Mouse (Mus musculus) C2C12 (cell line): Measurements from ENCODE around the gene Megf6.

Source experiments
- CEBPB ChIP-seq: IDR thresholded peaks from one replicate; pipeline ENCODE4 v1.6.1; 2011; ENCODE audit warnings: low read depth, mild to moderate bottlenecking, control low read depth, moderate library complexity
- CTCF ChIP-seq: IDR thresholded peaks from one replicate; pipeline ENCODE4 v1.5.1; 2011; ENCODE audit not compliant: control insufficient read depth, insufficient read depth, insufficient read length
- FOSL1 ChIP-seq: IDR thresholded peaks from one replicate; pipeline ENCODE4 v1.8.0; 2011; ENCODE audit warnings: mild to moderate bottlenecking, low read length; ENCODE audit not compliant: poor library complexity, insufficient read depth, severe bottlenecking
- MAX ChIP-seq: IDR thresholded peaks from one replicate; pipeline ENCODE4 v1.6.1; 2011; ENCODE audit warnings: mild to moderate bottlenecking, control low read depth
- MYOD1 ChIP-seq: IDR thresholded peaks from one replicate; pipeline ENCODE4 v1.6.1; 2011; ENCODE audit warnings: low read depth; ENCODE audit not compliant: control insufficient read depth, insufficient read length
- MYOG ChIP-seq: IDR thresholded peaks from one replicate; pipeline ENCODE4 v1.6.1; 2011; ENCODE audit not compliant: control insufficient read depth, insufficient read length; ENCODE audit errors: extremely low read depth
- USF1 ChIP-seq: IDR thresholded peaks from one replicate; pipeline ENCODE4 v1.6.1; 2011; ENCODE audit warnings: low read depth, mild to moderate bottlenecking, control low read depth, moderate library complexity

GRCm38 (mm10) chr4:154294262-154294731, 123.8 kb downstream of the Megf6 start:
- TF ChIP-seq CTCF = no peak
- TF ChIP-seq MAX = no peak
- no peak for TF ChIP-seq FOSL1
- TF ChIP-seq USF1 = no peak
- no peak for TF ChIP-seq MYOG
- no peak for TF ChIP-seq MYOD1
- no peak for TF ChIP-seq CEBPB
